24 mouse cellular contexts compared by ENCODE assay signal in the genomic region with DNA sequence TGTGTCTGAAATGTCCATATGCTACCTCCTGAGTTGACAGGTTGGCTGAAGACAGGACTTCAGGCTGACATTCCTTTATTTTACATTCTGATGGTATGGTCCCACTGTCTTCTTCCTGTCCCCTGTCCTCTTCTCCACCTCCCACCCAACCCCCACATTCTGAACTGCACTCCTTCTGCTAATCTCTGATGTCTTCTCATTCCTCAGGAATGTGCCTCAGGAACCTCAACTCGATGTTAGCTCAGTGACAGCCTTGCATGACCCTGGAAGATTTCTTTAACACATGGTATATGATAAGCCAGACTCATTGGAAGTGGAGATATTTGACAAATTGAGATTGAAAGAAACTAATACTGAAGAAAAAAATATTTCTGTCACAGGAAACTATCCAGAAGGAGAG.
"Had no signal": no experiment of that assay in that cellular context is flagged by ENCODE, and none has a peak within 500 bp of the region (broad histone marks: within the 10 kb centered on the region; RNA-seq: fewer than 3 reads in every experiment).

No protein-coding gene starts in this region.

- H3K27me3 ChIP-seq: embryonic facial prominence, embryonic 12.5 days; embryonic facial prominence, embryonic 13.5 days; embryonic facial prominence, embryonic 15.5 days; forebrain, embryonic 12.5 days; forebrain, embryonic 13.5 days; forebrain, embryonic 15.5 days had no signal

- ATAC-seq: forebrain, embryonic 13.5 days; forebrain, embryonic 14.5 days; forebrain, embryonic 15.5 days; forebrain, embryonic 16.5 days; forebrain, postnatal 0 days had no signal

- DNase-seq: cerebellum, adult 9-10 months; cerebellum, adult 9-11 months; cerebellum, postnatal 10 days; cerebellum, postnatal 14 days; cerebellum, postnatal 25 days; cerebellum, postnatal 36 days; embryo, embryonic 11 days; forebrain, postnatal 0 days; gastrocnemius, adult 2 months; gastrocnemius, postnatal 10 days; gastrocnemius, postnatal 14 days; gastrocnemius, postnatal 25 days; gastrocnemius, postnatal 36 days; heart, adult 11 months; heart, adult 18-20 months; heart, adult 2 months had no signal
